Mouse (Mus musculus) heart, embryonic 16.5 days (tissue): ENCODE measurements around the gene a. TPM values are rescaled to one million over a fixed set of nuclear protein-coding genes. Genes with fewer than 3 reads are reported as not detected.

Experiments
- ATAC-seq: fragments of 200-750 bp; cut with Nextera tagmentation; replicated peaks from 2 replicates; pipeline ENCODE4 v1.8.0; 2017; ENCODE audit warnings: moderate number of reproducible peaks; ENCODE audit not compliant: insufficient read depth, low FRiP score; ENCODE audit errors: extremely low read depth
- H3K27ac ChIP-seq: fragments of 300-500 bp; sonication (generic); 2 replicates; pipeline ENCODE4 v1.5.1; 2014; ENCODE audit warnings: mild to moderate bottlenecking, low read length, control low read depth, moderate library complexity
- H3K27me3 ChIP-seq: fragments of 300-500 bp; sonication (generic); 2 replicates; pipeline ENCODE4 v1.6.1; 2014; ENCODE audit warnings: low read length, mixed read lengths; ENCODE audit not compliant: control insufficient read depth, insufficient read depth
- H3K36me3 ChIP-seq: fragments of 300-500 bp; sonication (generic); 2 replicates; pipeline ENCODE4 v1.6.1; 2014; ENCODE audit not compliant: control insufficient read depth, insufficient read depth
- H3K4me1 ChIP-seq: fragments of 300-500 bp; sonication (generic); 2 replicates; pipeline ENCODE4 v1.6.1; 2014; ENCODE audit warnings: low read length, mixed read lengths; ENCODE audit not compliant: control insufficient read depth, insufficient read depth
- H3K4me2 ChIP-seq: fragments of 300-500 bp; sonication (generic); 2 replicates; pipeline ENCODE4 v1.6.1; 2014; ENCODE audit warnings: low read depth, mild to moderate bottlenecking, control low read depth, low read length
- H3K4me3 ChIP-seq: fragments of 300-500 bp; sonication (generic); 2 replicates; pipeline ENCODE4 v1.5.1; 2014; ENCODE audit warnings: mild to moderate bottlenecking, control low read depth, low read length
- H3K9ac ChIP-seq: fragments of 300-500 bp; sonication (generic); 2 replicates; pipeline ENCODE4 v1.6.1; 2014; ENCODE audit warnings: low read length, control low read depth
- H3K9me3 ChIP-seq: fragments of 300-500 bp; sonication (generic); replicated peaks from 2 replicates; pipeline ENCODE4 v1.6.1; 2016; ENCODE audit warnings: low read length; ENCODE audit not compliant: control insufficient read depth
- WGBS: fragments of 180-500 bp; shearing (Covaris S2); extraction: QIAGEN DNeasy Blood & Tissue Kit; methylation state at CpG from one replicate; pipeline ENCODE4 v1.1.7; 2014; 5-methylcytosine and 5-hydroxymethylcytosine counted together
- polyA plus RNA-seq: library from polyadenylated mRNA; unstranded; fragments of >200 nt; fragmentation: Nextera tagmentation; extraction: Ambion mirVana; gene quantifications from 2 replicates; pipeline ENCODE4 v1.2.1, GENCODE M21; 2015

The a gene
- polyA plus RNA-seq, 1 experiment from 2014 or later = 0.93 TPM

- peak overlapping the region; percentile 66 for H3K4me2 ChIP-seq
- H3K4me1 ChIP-seq = peaks cover 43% of the 10 kb centered on the region
- H3K9me3 ChIP-seq = no peaks in the 10 kb centered on the region
- H3K9ac ChIP-seq = peak overlapping the region; percentile 99
- H3K4me3 ChIP-seq = peak overlapping the region; percentile 99
- H3K36me3 ChIP-seq = no peaks in the 10 kb centered on the region; the same call in 1 of the 2 replicates
- peak; percentile 41 for ATAC-seq
- no peaks in the 10 kb centered on the region for H3K27me3 ChIP-seq
- WGBS = under 1% methylated on average over 67 of the region's 67 CpGs
- peak overlapping the region; percentile 99 for H3K27ac ChIP-seq
Observed at GRCm38 (mm10) chr2:154791661-154792642, 750 bp downstream of the a start.

- Histone ChIP-seq H3K27ac (no peak overlapping the region), H3K4me1 (peaks cover 30% of the 10 kb centered on the region), H3K9ac (no peak overlapping the region), H3K4me3 (no peak overlapping the region), H3K4me2 (no peak overlapping the region), H3K27me3 (no peaks in the 10 kb centered on the region), H3K36me3 (no peaks in the 10 kb centered on the region), H3K9me3 (no peaks in the 10 kb centered on the region)
- ATAC-seq = no peak
- WGBS = 93% methylated on average over 1 of the region's 1 CpGs
Observed at GRCm38 (mm10) chr2:154803372-154803771, 12.2 kb downstream of the a start.

- 66% methylated on average over 4 of the region's 4 CpGs for WGBS
- Histone ChIP-seq H3K4me2 (no peak overlapping the region), H3K27ac (no peak overlapping the region), H3K27me3 (no peaks in the 10 kb centered on the region), H3K9me3 (no peaks in the 10 kb centered on the region), H3K36me3 (no peaks in the 10 kb centered on the region), H3K9ac (no peak overlapping the region), H3K4me1 (peaks cover 30% of the 10 kb centered on the region), H3K4me3 (no peak overlapping the region)
- ATAC-seq = no peak
Observed at GRCm38 (mm10) chr2:154803845-154804244, 12.6 kb downstream of the a start.

- H3K9me3 ChIP-seq = no peaks in the 10 kb centered on the region
- WGBS = 56% methylated on average over 1 of the region's 1 CpGs
- ATAC-seq = no peak
- H3K4me1 ChIP-seq = peaks cover 41% of the 10 kb centered on the region
- H3K27ac ChIP-seq = no peak overlapping the region
- no peak overlapping the region for H3K4me2 ChIP-seq
- no peaks in the 10 kb centered on the region for H3K27me3 ChIP-seq
- no peak overlapping the region for H3K9ac ChIP-seq
- H3K36me3 ChIP-seq = no peaks in the 10 kb centered on the region
- no peak overlapping the region for H3K4me3 ChIP-seq
Observed at GRCm38 (mm10) chr2:154807689-154808088, 16.5 kb downstream of the a start.

GRCm38 (mm10) chr2:154809107-154809762 is 18.0 kb downstream of the a start:
- H3K27me3 ChIP-seq = no peaks in the 10 kb centered on the region
- no peaks in the 10 kb centered on the region for H3K36me3 ChIP-seq
- H3K9me3 ChIP-seq = no peaks in the 10 kb centered on the region
- no peak overlapping the region for H3K4me3 ChIP-seq
- no peak overlapping the region for H3K4me2 ChIP-seq
- peak overlapping the region; percentile 38 for H3K27ac ChIP-seq
- ATAC-seq = no peak
- no peak overlapping the region for H3K9ac ChIP-seq
- H3K4me1 ChIP-seq = peaks cover 32% of the 10 kb centered on the region
- 82% methylated on average over 1 of the region's 1 CpGs for WGBS

GRCm38 (mm10) chr2:154810821-154811220 is 19.6 kb downstream of the a start:
- Histone ChIP-seq H3K9me3 (no peaks in the 10 kb centered on the region), H3K36me3 (no peaks in the 10 kb centered on the region), H3K27ac (no peak overlapping the region), H3K27me3 (no peaks in the 10 kb centered on the region), H3K4me1 (peaks cover 25% of the 10 kb centered on the region), H3K4me2 (no peak overlapping the region), H3K9ac (no peak overlapping the region), H3K4me3 (no peak overlapping the region)
- no peak for ATAC-seq
- 57% methylated on average over 1 of the region's 1 CpGs for WGBS

- Histone ChIP-seq H3K4me2 (no peak overlapping the region), H3K36me3 (no peaks in the 10 kb centered on the region), H3K27ac (no peak overlapping the region), H3K4me3 (no peak overlapping the region), H3K27me3 (no peaks in the 10 kb centered on the region), H3K9me3 (no peaks in the 10 kb centered on the region), H3K9ac (no peak overlapping the region), H3K4me1 (peaks cover 31% of the 10 kb centered on the region)
- ATAC-seq = no peak
- 86% methylated on average over 2 of the region's 2 CpGs for WGBS
Observed at GRCm38 (mm10) chr2:154813426-154813825, 22.2 kb downstream of the a start.

GRCm38 (mm10) chr2:154817089-154817488 is 25.9 kb downstream of the a start:
- H3K4me2 ChIP-seq = no peak overlapping the region
- H3K9me3 ChIP-seq = no peaks in the 10 kb centered on the region
- peaks cover 45% of the 10 kb centered on the region for H3K4me1 ChIP-seq
- H3K27me3 ChIP-seq = no peaks in the 10 kb centered on the region
- no peak overlapping the region for H3K9ac ChIP-seq
- H3K27ac ChIP-seq = no peak overlapping the region
- no peak overlapping the region for H3K4me3 ChIP-seq
- no peaks in the 10 kb centered on the region for H3K36me3 ChIP-seq
- WGBS = 66% methylated on average over 3 of the region's 3 CpGs
- ATAC-seq = no peak

GRCm38 (mm10) chr2:154817788-154818187 is 26.6 kb downstream of the a start:
- H3K9ac ChIP-seq = no peak overlapping the region
- no peaks in the 10 kb centered on the region for H3K27me3 ChIP-seq
- H3K4me1 ChIP-seq = peaks cover 45% of the 10 kb centered on the region
- no peaks in the 10 kb centered on the region for H3K9me3 ChIP-seq
- no peak overlapping the region for H3K27ac ChIP-seq
- no peaks in the 10 kb centered on the region for H3K36me3 ChIP-seq
- H3K4me2 ChIP-seq = no peak overlapping the region
- no peak; the same call in 1 of the 2 replicates for ATAC-seq
- H3K4me3 ChIP-seq = no peak overlapping the region
- WGBS = 20% methylated on average over 1 of the region's 1 CpGs
